Mouse (Mus musculus) ovary, postnatal 14 days (tissue): ENCODE measurements around the gene Glmn.

Experiments
- DNase-seq: peaks from one replicate; pipeline ENCODE4 v3.0.0; 2022; ENCODE audit warnings: low spot score

The Glmn gene

DNA sequence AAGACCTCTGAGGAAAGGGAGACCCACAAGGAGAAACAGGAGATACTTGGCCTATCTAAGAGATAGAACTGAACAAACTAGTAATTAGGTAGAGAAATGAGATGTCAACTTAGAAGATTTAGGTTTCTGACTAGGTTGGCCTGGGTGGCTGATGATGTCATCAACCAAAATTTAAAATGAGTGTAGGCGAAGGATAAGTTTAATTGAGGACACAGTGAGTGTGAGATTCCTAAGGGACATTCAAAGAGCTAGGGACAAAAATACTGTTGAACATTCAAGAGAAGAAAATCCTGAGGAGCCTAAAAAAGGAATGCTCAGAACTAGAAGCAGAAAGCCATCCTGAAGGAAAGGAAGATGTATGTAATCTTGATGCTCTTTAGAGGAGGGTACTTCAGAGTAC, 81.6 kb downstream of the Glmn start:
- DNase-seq: no peak

DNA sequence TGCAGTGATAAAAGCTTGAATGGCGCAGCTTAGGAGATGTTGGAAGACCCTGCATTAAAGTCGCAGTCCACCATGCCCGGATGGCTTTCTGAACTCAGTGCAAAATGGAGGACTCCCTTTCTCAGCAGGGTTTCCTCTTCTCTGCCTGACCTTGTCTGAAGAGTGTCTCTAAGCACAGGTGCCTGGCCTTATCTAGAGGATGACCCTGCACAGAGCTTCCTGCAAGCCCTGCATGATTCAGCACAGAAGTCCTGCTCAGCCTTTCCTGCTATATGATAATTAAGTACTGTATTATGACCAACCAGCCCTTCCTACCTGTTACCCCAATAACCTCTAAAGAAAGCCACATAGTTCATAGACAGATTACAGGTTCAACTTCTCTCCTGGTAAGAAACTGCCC, 82.2 kb downstream of the Glmn start:
- DNase-seq: no peak

DNA sequence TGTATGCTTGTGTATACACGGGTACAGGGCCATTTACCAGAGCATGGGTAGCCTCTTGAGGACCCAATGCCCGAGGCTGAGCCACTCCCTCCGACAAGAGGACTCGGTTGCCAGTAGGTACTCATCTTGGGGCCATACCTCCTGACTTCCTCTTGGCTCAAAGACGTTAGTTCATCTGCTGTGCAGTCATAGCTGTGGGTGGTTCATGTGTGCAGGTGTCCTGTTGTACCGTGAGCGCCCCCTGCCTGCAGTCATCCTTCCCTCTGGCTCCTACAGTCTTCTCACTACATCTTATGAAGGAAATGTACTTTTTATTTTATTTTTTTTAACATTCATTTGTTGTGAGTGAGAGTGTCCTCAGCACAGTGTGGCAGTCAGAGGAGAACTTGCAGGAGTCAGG, 84.1 kb downstream of the Glmn start:
- peak; percentile 11 for DNase-seq

DNA sequence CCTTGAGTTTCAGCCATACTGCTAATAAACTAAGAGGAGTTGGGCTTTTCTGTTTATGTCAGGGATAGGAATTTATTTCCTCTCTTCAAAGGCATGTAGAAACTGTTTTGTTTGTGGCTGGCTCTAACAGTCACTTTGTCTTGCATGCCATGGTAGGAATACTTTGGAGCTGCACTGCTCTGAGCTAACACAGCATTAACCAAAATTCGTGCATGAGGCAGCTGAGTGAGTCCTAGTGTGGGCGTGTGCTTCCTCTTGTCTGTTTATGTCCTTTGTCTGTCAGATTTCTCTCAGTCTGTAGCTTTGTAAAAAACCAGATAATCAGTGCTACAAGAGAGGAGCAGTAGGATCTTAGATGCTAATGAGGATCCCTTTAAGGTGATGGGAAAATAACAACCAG, 86.4 kb downstream of the Glmn start:
- DNase-seq: no peak

DNA sequence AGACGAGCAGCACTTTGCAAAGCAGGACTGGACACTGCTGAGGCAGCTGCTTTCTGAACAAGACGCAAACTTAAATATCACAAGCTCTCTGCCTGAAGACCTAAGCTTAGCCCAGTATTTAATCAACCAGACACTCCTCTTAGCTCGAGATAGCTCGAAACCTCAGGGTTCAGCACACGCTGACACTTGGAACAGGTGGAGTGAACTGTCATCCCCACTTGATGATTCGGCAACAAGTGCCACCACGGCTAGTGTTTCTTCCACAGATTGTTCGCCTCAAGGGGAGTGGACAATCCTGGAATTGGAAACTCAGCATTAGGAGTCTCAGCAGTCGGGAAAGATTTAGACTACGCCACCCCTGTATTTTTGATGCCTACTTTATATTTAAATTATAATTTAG, 87.2 kb downstream of the Glmn start:
- DNase-seq: no peak

DNA sequence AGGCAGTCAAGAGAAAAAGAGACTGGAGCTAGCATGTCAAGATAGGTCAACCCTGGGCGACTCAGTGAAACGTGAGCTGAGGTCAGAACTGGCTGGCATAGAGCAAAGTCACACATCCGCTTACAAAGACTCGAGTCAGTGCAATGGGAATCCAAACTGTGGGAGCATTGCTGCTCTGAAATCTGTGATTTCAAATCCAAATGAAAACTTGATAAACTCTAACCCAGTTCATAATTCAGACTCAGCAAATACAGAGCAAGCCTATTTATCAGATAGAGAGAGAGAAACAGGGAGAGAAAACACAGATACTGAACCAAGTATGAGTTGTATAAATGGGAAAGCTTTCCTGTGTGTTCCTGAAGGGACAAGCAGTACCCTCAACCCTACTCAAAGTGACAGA, 90.4 kb downstream of the Glmn start, which contains the start of gene Gm42669:
Gm42669 (plus strand) TSS at position 301 of the 400 bp plus-strand sequence.
- DNase-seq: no peak

DNA sequence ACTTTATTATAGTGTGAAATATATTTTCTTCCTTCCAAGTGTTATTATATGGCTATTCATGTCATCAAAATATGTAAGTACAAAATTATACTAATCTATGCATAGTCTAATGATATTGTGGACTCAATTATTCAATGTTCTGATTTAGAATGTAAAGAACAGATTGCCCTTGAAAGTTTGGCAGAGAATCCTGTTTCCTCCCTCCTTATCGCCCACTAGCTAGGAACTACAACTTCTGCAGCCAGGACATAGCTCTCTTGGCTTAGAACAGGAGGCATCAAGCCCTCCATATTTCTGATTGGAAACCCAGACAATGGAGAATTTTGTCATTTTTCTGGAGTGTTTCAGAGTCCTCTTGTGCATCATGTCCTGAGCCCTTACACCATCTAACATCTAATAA, 96.9 kb downstream of the Glmn start:
- no peak for DNase-seq

DNA sequence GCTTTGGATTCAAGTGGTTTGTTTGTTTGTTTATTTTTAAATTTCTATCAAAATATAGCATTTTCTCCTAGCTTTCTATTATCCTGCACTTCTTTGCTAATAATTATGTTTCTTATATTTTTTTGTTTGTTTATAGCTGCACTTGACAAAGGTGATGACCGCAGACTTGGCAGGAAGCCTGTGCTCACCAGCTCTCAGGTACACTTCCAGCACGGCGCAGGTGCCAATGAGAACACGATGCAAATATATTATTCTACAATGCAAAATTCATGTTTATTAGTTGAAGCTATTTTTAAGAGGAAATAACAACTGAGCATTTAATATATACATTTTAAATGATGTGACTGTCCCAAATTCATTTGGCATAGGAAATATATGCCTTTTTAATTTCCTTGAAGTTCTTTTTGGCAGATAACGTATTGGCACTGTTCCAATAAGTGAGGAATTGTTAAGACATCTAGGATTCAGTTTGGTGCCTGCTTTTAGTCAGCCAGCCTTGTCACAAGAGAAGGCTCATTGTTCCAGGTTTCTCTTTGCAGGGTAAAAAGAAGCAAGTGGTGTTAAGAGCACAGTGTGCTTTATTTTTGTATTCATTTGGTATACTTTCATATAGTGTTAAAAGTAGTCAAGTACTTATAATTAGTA, 97.7 kb downstream of the Glmn start:
- no peak for DNase-seq
